Mouse (Mus musculus): ENCODE results near the gene Fam228b. TPM values are rescaled to one million over a fixed set of nuclear protein-coding genes. Genes with fewer than 3 reads are reported as not detected.

Gene Fam228b
- polyA plus RNA-seq, 1 experiment from 2014 or later = 2.8 TPM

GRCm38 (mm10) chr12:4738031-4738576, 31.0 kb downstream of the Fam228b start, which contains the start of gene Fam228a:
Gene Fam228a, minus strand, starts transcription at chr12:4738430.
- Histone ChIP-seq H3K4me1 (no peaks in the 10 kb centered on the region), H3K4me3 (no peak within 1 kb of the TSS), H3K36me3 (no peaks in the 10 kb centered on the region), H3K4me2 (no peak within 1 kb of the TSS), H3K27ac (replicated peaks) (no peak within 1 kb of the TSS), H3K9me3 (no peaks in the 10 kb centered on the region), H3K9ac (no peak within 1 kb of the TSS), H3K27me3 (replicated peaks) (no peaks in the 10 kb centered on the region)
- no peak for ATAC-seq (ENCODE audit: extremely low read depth, insufficient number of reproducible peaks, low FRiP score, low TSS enrichment)
- 84% methylated on average over 18 of the region's 18 CpGs for WGBS

GRCm38 (mm10) chr12:4732332-4732731, 36.7 kb downstream of the Fam228b start:
- Histone ChIP-seq H3K36me3 (no peaks in the 10 kb centered on the region), H3K9me3 (no peaks in the 10 kb centered on the region), H3K4me3 (no peak overlapping the region), H3K4me1 (no peaks in the 10 kb centered on the region), H3K4me2 (no peak overlapping the region), H3K27ac (replicated peaks) (no peak overlapping the region), H3K27me3 (replicated peaks) (no peaks in the 10 kb centered on the region), H3K9ac (no peak overlapping the region)
- 58% methylated on average over 4 of the region's 4 CpGs for WGBS
- ATAC-seq (ENCODE audit: extremely low read depth, insufficient number of reproducible peaks, low FRiP score, low TSS enrichment) = no peak

- H3K27me3 ChIP-seq (replicated peaks) = no peaks in the 10 kb centered on the region
- no peak overlapping the region for H3K4me3 ChIP-seq
- no peak for ATAC-seq (ENCODE audit: extremely low read depth, insufficient number of reproducible peaks, low FRiP score, low TSS enrichment)
- H3K4me1 ChIP-seq = no peaks in the 10 kb centered on the region
- no peaks in the 10 kb centered on the region for H3K9me3 ChIP-seq
- no peak overlapping the region for H3K27ac ChIP-seq (replicated peaks)
- H3K4me2 ChIP-seq = no peak overlapping the region
- 70% methylated on average over 4 of the region's 4 CpGs for WGBS
- H3K36me3 ChIP-seq = no peaks in the 10 kb centered on the region
- no peak overlapping the region for H3K9ac ChIP-seq
These were observed 37.4 kb downstream of the Fam228b start for GRCm38 (mm10) chr12:4731629-4732028.

- H3K36me3 ChIP-seq = no peaks in the 10 kb centered on the region
- no peaks in the 10 kb centered on the region for H3K4me1 ChIP-seq
- H3K4me3 ChIP-seq = no peak overlapping the region
- H3K27me3 ChIP-seq (replicated peaks) = no peaks in the 10 kb centered on the region
- no peak for ATAC-seq (ENCODE audit: extremely low read depth, insufficient number of reproducible peaks, low FRiP score, low TSS enrichment)
- 84% methylated on average over 3 of the region's 3 CpGs for WGBS
- no peak overlapping the region for H3K27ac ChIP-seq (replicated peaks)
- no peak overlapping the region for H3K4me2 ChIP-seq
- no peaks in the 10 kb centered on the region for H3K9me3 ChIP-seq
- H3K9ac ChIP-seq = no peak overlapping the region
These were observed 39.9 kb downstream of the Fam228b start for GRCm38 (mm10) chr12:4729165-4729564.

DNA sequence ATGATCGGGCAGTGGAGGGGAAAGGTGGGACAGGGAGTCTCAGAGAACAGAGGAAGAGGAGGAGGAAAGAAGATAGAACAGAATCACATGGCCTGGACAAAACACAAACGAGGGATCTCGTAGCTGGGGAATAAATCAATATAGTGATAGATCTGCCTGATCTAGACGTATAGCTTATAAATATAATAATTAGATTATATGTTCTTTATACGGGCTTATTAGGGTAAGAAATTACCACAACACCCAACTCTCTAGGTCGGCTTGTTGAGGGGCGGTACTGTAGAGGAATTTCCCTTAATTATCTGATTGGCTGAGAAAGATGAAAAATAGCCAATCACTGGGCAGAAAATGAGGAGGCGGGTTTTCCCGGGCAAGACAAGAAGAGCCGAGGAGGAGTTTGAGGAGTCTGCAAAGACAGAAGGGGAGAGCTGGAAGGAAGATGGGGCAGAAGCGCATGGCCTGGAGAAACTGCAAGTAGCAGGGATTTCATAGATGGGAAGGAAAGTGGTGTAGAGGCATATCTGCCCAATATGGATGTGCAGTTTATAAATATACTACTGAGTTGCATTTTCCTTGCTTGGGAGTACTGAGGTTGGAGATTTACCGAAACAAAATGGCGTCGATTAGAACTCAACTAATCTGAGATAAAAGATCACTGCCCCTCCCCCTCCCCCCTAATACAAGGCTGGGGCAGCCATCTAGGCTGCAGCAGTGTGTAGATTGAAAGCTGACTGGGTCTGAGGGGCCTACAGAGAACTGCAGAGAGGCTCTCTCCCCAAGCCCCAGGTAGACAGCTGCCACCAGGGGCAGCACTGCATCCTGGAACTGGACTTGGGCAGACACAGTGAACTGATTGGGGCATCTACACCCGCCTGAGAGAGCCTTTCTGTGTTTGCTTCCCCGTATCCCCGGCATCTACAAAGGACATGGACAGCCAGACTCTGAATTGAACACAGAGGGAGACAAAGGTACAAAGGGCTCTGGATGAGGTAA, 49.0 kb downstream of the Fam228b start:
- ATAC-seq (ENCODE audit: extremely low read depth, insufficient number of reproducible peaks, low FRiP score, low TSS enrichment) = no peak
- Histone ChIP-seq H3K27me3 (replicated peaks) (no peaks in the 10 kb centered on the region), H3K4me2 (peak overlapping the region; percentile 30; the same call in 1 of the 2 replicates), H3K27ac (replicated peaks) (no peak overlapping the region), H3K9ac (no peak overlapping the region), H3K4me3 (no peak overlapping the region), H3K9me3 (no peaks in the 10 kb centered on the region), H3K36me3 (no peaks in the 10 kb centered on the region), H3K4me1 (peaks cover 25% of the 10 kb centered on the region)
- WGBS = 65% methylated on average over 17 of the region's 17 CpGs

GRCm38 (mm10) chr12:4719066-4719761, 49.9 kb downstream of the Fam228b start:
- ATAC-seq (ENCODE audit: extremely low read depth, insufficient number of reproducible peaks, low FRiP score, low TSS enrichment) = no peak
- H3K27ac ChIP-seq (replicated peaks) = no peak overlapping the region

DNA sequence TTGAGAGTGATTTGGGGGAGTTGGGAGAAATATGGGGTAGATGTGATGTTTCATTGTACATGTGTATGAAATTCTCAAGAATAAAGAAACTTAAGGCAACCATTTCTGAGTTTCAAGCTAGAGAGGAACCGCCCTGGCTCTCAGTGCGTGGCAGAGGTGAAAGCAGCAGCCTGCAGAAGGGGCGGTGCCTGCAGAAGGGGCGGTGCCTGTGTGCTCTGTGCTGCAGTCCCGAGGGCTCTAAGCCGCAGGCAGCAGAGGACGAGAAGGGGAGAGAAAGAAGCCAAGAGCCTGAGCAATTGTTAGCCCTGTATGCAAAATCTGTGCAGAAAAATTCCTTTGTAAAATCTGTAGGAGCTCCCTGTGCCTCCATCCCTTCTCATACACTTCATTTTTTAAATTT, 51.6 kb downstream of the Fam228b start:
- Histone ChIP-seq H3K27ac (replicated peaks) (no peak overlapping the region), H3K27me3 (replicated peaks) (no peaks in the 10 kb centered on the region), H3K4me1 (peaks cover 44% of the 10 kb centered on the region), H3K9me3 (no peaks in the 10 kb centered on the region), H3K4me3 (no peak overlapping the region), H3K4me2 (peak overlapping the region; percentile 37), H3K36me3 (peaks cover 13% of the 10 kb centered on the region), H3K9ac (peak overlapping the region; percentile 15; the same call in 1 of the 2 replicates)
- 9% methylated on average over 7 of the region's 7 CpGs for WGBS
- ATAC-seq (ENCODE audit: extremely low read depth, insufficient number of reproducible peaks, low FRiP score, low TSS enrichment) = 0 out of 2 replicates have a peak, but pooled peaks have one; percentile 52

More at GRCm38 (mm10) chr12:4719066-4719761, 49.9 kb downstream of the Fam228b start:
- 30% methylated on average over 13 of the region's 13 CpGs for WGBS
- Histone ChIP-seq H3K9me3 (no peaks in the 10 kb centered on the region), H3K4me1 (peaks cover 32% of the 10 kb centered on the region), H3K4me3 (no peak overlapping the region), H3K9ac (0 out of 2 replicates have a peak overlapping the region, but pooled peaks have one; percentile 14), H3K27me3 (replicated peaks) (no peaks in the 10 kb centered on the region), H3K36me3 (no peaks in the 10 kb centered on the region), H3K4me2 (peak overlapping the region; percentile 30; the same call in 1 of the 2 replicates)

DNA sequence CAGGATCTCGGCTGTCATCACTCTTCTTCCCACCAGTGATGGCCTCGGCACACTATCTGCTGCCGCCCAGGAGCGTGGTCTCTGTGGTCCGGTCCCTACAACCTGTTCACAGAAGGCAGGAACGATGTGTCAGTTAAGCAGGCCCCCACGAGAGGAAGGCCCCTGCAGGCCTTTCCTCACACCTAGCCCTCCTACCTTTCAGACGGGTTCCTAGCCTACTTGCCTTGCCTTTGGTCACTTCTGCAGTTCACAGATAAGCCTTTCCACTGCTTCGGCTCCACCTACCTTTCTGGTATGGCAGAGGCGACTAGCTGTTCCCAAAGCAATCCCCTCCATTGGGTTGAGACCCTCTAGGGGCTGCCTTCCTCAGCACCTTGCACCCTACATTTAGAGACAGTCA, 53.5 kb downstream of the Fam228b start:
- Histone ChIP-seq H3K4me1 (peaks cover 44% of the 10 kb centered on the region), H3K27me3 (replicated peaks) (no peaks in the 10 kb centered on the region), H3K9ac (no peak overlapping the region), H3K36me3 (peaks cover 29% of the 10 kb centered on the region), H3K4me2 (no peak overlapping the region), H3K9me3 (no peaks in the 10 kb centered on the region), H3K4me3 (no peak overlapping the region), H3K27ac (replicated peaks) (no peak overlapping the region)
- ATAC-seq (ENCODE audit: extremely low read depth, insufficient number of reproducible peaks, low FRiP score, low TSS enrichment) = no peak
- WGBS = 39% methylated on average over 10 of the region's 10 CpGs

DNA sequence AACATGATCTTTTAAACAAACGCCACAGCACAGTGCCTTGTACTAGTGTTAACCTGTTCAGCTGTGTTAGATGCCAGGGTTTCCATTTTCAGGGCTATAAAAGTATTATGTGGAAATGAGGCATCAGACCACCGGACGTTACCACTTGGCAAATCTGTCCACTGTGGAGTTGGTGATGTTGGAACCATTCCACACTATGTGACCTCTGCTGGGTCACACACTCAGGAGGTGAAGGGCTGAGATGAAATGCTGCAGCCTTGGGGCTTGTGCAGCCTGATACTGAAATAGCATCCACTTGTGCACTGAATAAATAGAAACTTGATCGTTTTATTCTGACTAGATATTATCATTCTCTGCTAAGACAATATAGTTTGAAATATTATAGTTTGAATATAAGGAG, 55.7 kb downstream of the Fam228b start:
- H3K4me3 ChIP-seq = no peak overlapping the region
- 60% methylated on average over 4 of the region's 4 CpGs for WGBS

GRCm38 (mm10) chr12:4709926-4710325, 59.1 kb downstream of the Fam228b start:
- Histone ChIP-seq H3K4me1 (peaks cover 20% of the 10 kb centered on the region), H3K27ac (replicated peaks) (no peak overlapping the region), H3K36me3 (peaks cover 74% of the 10 kb centered on the region), H3K27me3 (replicated peaks) (no peaks in the 10 kb centered on the region), H3K4me2 (no peak overlapping the region), H3K4me3 (no peak overlapping the region), H3K9ac (no peak overlapping the region), H3K9me3 (no peaks in the 10 kb centered on the region)
- no peak for ATAC-seq (ENCODE audit: extremely low read depth, insufficient number of reproducible peaks, low FRiP score, low TSS enrichment)
- 88% methylated on average over 7 of the region's 7 CpGs for WGBS

More for the DNA sequence above, 55.7 kb downstream of the Fam228b start:
- Histone ChIP-seq H3K27ac (replicated peaks) (no peak overlapping the region), H3K4me2 (no peak overlapping the region), H3K9me3 (no peaks in the 10 kb centered on the region), H3K27me3 (replicated peaks) (no peaks in the 10 kb centered on the region), H3K9ac (no peak overlapping the region), H3K36me3 (peaks cover 50% of the 10 kb centered on the region), H3K4me1 (peaks cover 34% of the 10 kb centered on the region)
- ATAC-seq (ENCODE audit: extremely low read depth, insufficient number of reproducible peaks, low FRiP score, low TSS enrichment) = no peak
